Mouse (Mus musculus) stomach, embryonic 15.5 days (tissue): ENCODE results near the gene Cd300lg. TPM values are rescaled to one million over a fixed set of nuclear protein-coding genes. Genes with fewer than 3 reads are reported as not detected.

Experiments
- ATAC-seq: fragments of 200-750 bp; cut with Nextera tagmentation; 2 replicates; pipeline ENCODE4 v1.8.0; 2017; ENCODE audit warnings: low read depth, moderate number of reproducible peaks, moderate TSS enrichment; ENCODE audit not compliant: insufficient read depth, low FRiP score
- H3K27ac ChIP-seq: fragments of 300-500 bp; sonication (generic); 2 replicates; pipeline ENCODE4 v1.5.1; 2015; ENCODE audit warnings: mild to moderate bottlenecking, inconsistent platforms
- H3K27me3 ChIP-seq: fragments of 300-500 bp; sonication (generic); replicated peaks from 2 replicates; pipeline ENCODE4 v1.6.1; 2015; ENCODE audit warnings: inconsistent platforms
- H3K36me3 ChIP-seq: fragments of 300-500 bp; sonication (generic); 2 replicates; pipeline ENCODE4 v1.6.1; 2015; ENCODE audit warnings: inconsistent platforms
- H3K4me1 ChIP-seq: fragments of 300-500 bp; sonication (generic); 2 replicates; pipeline ENCODE4 v1.6.1; 2015; ENCODE audit warnings: inconsistent platforms
- H3K4me2 ChIP-seq: fragments of 300-500 bp; sonication (generic); 2 replicates; pipeline ENCODE4 v1.6.1; 2015; ENCODE audit warnings: mild to moderate bottlenecking, inconsistent platforms
- H3K4me3 ChIP-seq: fragments of 300-500 bp; sonication (generic); replicated peaks from 2 replicates; pipeline ENCODE4 v1.5.1; 2015; ENCODE audit warnings: inconsistent platforms
- H3K9ac ChIP-seq: fragments of 300-500 bp; sonication (generic); 2 replicates; pipeline ENCODE4 v1.6.1; 2015; ENCODE audit warnings: inconsistent platforms
- H3K9me3 ChIP-seq: fragments of 300-500 bp; sonication (generic); 2 replicates; pipeline ENCODE4 v1.6.1; 2016; ENCODE audit warnings: inconsistent platforms
- WGBS: fragments of 180-500 bp; shearing (Covaris S2); methylation state at CpG from one replicate; pipeline ENCODE4 v1.1.7; 2015; 5-methylcytosine and 5-hydroxymethylcytosine counted together
- polyA plus RNA-seq: library from polyadenylated mRNA; unstranded; fragments of >200 nt; fragmentation: Nextera tagmentation; extraction: Ambion mirVana; gene quantifications from 2 replicates; pipeline ENCODE4 v1.2.1, GENCODE M21; 2015

The Cd300lg gene
- polyA plus RNA-seq, 1 experiment from 2014 or later = 2.2 TPM

DNA sequence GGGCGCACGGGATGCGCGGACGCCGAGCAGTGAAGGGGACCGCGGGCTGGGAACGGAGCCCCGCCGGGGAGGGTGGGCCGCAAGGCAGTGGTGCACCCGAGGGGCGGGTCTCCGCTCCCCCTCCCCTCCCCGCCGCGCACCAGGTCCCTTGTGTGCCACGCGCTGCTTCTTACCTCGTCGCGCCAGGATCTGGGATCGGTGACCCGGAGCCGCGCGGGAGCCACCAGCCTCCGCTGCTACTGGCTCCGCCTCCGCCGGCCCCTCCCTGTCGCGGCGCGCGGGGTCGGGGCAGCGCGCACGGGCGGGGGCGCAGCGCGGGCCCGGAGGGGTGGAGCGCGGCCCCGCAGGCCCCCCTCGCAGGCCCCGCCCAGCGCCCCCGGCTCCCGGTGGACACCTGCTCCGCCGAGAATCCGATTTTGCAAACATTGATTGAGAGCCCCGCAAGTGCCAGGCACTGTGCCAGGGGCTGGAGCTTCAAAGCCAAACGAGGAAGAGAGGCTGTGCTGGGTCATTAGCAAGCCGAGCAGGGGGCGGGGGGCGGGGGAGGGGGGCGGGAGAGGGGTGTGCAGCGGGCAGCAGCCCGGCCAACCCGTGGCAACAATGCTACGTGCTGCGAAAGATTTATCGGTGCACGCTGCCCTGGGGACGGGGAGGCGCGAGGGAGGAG lies 14.5 kb upstream of the Cd300lg start:
- Histone ChIP-seq H3K27ac (peak overlapping the region; percentile 81), H3K9me3 (no peaks in the 10 kb centered on the region), H3K4me3 (peak overlapping the region; percentile 68), H3K4me1 (peaks cover 17% of the 10 kb centered on the region), H3K9ac (peak overlapping the region; percentile 54), H3K27me3 (no peaks in the 10 kb centered on the region), H3K4me2 (peak overlapping the region; percentile 93), H3K36me3 (no peaks in the 10 kb centered on the region)
- ATAC-seq = peak; percentile 83
- WGBS = under 1% methylated on average over 58 of the region's 73 CpGs

DNA sequence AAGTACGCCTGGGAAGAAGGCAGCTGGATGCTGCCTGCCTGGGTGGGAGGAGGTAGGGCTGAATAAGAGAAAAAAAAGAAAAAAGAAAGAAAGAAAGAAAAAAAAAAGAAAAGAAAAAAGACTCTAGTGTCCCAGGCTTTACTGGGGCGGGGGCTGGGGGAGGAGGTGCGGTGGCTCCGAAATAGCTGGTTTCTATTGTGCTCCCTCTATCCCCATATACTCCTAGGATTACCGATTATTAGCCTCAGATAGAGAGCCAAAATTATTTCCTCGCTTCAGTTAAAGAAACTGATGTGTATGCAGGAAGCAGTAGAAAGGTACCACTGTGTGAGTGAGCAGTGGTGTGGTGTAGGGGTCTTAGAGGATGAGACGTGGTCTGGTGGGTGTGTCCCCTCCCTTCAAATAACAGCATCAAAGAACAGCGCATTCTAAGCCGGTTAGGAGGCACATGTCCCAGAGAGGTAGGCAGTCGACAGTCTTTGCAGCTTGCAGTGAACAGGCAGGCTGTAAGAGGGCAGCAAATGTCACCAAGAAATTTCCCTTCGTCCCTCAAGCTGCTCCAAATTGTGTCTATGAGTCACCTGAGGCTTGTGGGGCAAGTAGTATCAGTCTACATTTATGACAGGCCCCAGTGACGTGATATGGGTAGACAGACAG lies 13.8 kb upstream of the Cd300lg start:
- 10% methylated on average over 12 of the region's 12 CpGs for WGBS
- Histone ChIP-seq H3K4me2 (peak overlapping the region; percentile 93), H3K4me1 (peaks cover 17% of the 10 kb centered on the region), H3K27ac (peak overlapping the region; percentile 81), H3K4me3 (peak overlapping the region; percentile 68), H3K27me3 (no peaks in the 10 kb centered on the region), H3K36me3 (no peaks in the 10 kb centered on the region), H3K9ac (no peak overlapping the region), H3K9me3 (no peaks in the 10 kb centered on the region)
- ATAC-seq = no peak

DNA sequence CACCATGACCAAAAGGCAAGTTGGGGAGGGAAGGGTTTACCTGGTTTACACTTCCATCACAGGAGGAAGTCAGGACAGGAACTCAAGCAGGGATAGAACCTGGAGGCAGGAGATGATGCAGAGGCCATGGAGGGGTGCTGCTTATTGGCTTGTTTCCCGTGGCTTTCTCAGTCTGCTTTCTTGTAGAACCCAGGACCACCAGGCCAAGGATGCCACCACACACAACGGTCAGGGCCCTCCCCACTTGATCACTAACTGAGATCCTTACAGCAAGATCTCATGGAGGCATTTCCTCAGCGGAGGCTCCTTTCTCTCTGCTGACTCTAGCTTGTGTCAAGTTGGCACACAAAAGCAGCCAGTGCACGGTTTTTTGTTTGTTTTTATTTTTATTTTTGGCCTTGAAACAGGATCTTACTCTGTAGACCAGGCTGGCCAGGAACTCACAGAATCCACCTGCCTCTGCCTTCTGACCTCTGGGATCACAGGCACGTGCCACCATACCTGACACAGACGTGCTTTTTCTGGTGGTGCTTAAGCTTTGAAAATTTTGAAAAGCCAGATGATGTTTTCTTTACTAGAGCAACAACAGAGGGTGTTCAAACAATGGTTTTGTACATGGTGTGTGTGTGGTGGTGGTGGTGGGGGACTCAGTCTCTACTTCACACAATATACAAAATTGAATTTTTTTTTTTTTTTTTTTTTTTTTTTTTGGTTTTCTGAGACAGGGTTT lies 13.1 kb upstream of the Cd300lg start, which contains the start of gene Mpp3:
Gene Mpp3, minus strand, starts transcription at position 375 of the 730 bp plus-strand sequence.
- Histone ChIP-seq H3K4me3 (peak within 1 kb of the TSS; percentile 68), H3K27me3 (no peaks in the 10 kb centered on the region), H3K27ac (peak within 1 kb of the TSS; percentile 81), H3K4me2 (peak within 1 kb of the TSS; percentile 93), H3K9me3 (no peaks in the 10 kb centered on the region), H3K9ac (no peak within 1 kb of the TSS), H3K4me1 (peaks cover 17% of the 10 kb centered on the region), H3K36me3 (no peaks in the 10 kb centered on the region)
- no peak for ATAC-seq
- 71% methylated on average over 6 of the region's 6 CpGs for WGBS

DNA sequence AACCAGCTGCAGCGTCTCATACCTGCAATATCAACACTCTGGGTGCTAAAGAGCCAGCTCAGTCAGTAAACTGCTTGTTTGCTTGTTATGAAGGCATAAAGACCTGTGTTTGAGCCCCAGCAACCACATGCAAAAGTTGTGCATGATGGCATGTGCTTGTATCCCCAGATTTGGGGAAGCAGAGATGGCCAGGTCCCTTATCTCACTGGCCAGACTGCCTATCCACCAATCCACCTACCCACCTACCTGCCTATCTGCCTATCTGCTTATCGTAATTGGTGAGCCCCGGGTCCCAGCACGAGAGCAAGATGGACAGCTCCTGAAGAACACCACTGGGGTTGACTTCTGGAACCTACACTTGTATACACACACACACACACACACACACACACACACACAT lies 12.0 kb upstream of the Cd300lg start:
- Histone ChIP-seq H3K36me3 (no peaks in the 10 kb centered on the region), H3K4me3 (no peak overlapping the region), H3K4me2 (no peak overlapping the region), H3K9me3 (no peaks in the 10 kb centered on the region), H3K27ac (no peak overlapping the region), H3K27me3 (no peaks in the 10 kb centered on the region), H3K4me1 (peaks cover 17% of the 10 kb centered on the region), H3K9ac (no peak overlapping the region)
- no peak for ATAC-seq
- 73% methylated on average over 4 of the region's 4 CpGs for WGBS

DNA sequence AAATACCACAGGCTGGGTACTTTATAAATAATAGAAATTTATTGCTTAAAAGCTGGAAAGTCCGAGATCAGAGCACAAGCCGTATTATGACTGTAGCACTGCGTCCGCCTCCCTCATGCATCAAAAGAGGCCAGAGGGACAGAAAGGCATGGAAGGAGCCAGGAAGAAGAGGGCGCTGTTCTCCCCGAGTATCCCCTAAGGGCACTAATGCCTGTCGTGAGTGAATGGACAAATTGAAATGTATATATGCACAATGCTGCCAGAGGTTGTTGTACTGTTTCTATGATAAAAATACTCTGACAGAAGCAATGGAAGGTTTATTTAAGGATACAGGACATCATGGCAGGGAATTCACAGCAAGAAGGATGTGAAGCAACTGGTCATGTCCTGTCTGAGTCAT lies 11.3 kb upstream of the Cd300lg start:
- no peak for ATAC-seq
- 33% methylated on average over 7 of the region's 7 CpGs for WGBS
- Histone ChIP-seq H3K9me3 (no peaks in the 10 kb centered on the region), H3K4me3 (no peak overlapping the region), H3K4me1 (peaks cover 17% of the 10 kb centered on the region), H3K4me2 (no peak overlapping the region), H3K9ac (no peak overlapping the region), H3K27me3 (no peaks in the 10 kb centered on the region), H3K27ac (no peak overlapping the region), H3K36me3 (no peaks in the 10 kb centered on the region)

DNA sequence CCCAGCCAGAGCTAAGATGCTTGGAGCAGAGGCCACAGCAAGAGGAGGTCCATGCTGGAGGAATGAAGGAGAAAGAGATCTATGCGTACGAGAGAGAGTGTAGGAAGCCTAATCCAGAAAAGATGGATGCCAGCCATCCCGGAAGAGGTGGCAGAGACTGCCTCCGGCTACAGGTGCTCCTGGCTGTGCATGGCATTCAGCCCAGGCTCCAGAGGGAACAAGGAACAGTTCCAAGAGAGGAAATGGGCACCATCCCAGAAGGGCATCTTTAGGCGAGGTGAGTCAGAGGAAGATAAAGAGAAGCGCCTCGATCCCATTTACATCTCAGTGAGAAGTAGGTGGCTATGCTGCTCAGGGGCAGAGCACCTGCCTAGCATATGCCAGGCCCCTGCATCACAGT lies 10.2 kb upstream of the Cd300lg start:
- H3K4me1 ChIP-seq = peaks cover 14% of the 10 kb centered on the region
- H3K9me3 ChIP-seq = no peaks in the 10 kb centered on the region
- no peak for ATAC-seq
- H3K4me3 ChIP-seq = no peak overlapping the region
- no peaks in the 10 kb centered on the region for H3K27me3 ChIP-seq
- 79% methylated on average over 7 of the region's 7 CpGs for WGBS
- H3K27ac ChIP-seq = no peak overlapping the region
- H3K4me2 ChIP-seq = no peak overlapping the region
- H3K36me3 ChIP-seq = no peaks in the 10 kb centered on the region
- no peak overlapping the region for H3K9ac ChIP-seq

DNA sequence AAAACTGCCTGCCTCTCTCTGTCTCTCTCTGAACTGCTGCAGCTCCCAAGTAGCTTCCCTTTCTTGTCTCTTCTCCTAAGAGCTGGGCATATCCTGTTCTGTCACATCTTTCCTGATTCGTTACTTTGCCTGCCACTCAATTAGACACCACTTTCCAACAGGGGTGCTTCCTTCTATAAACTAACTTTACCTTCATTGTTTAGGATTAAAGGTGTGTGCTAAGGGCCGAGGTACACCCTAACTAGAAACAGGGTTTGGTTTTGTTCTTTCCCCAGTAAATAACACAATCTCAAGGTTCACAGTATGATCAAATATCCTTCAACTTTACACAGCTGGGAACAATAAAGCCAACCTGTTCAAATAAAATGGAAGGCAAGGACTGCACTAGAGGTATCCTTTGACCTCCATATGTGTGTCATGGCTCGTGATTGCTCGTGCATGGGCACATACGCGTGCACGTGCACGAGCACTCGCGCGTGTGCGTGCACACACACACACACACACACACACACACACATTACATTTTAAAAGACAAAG lies 8.2 kb upstream of the Cd300lg start:
- H3K9ac ChIP-seq = no peak overlapping the region
- H3K4me3 ChIP-seq = no peak overlapping the region
- H3K27ac ChIP-seq = no peak overlapping the region
- 84% methylated on average over 12 of the region's 12 CpGs for WGBS
- H3K4me2 ChIP-seq = no peak overlapping the region
- H3K36me3 ChIP-seq = no peaks in the 10 kb centered on the region
- no peaks in the 10 kb centered on the region for H3K9me3 ChIP-seq
- no peaks in the 10 kb centered on the region for H3K27me3 ChIP-seq
- ATAC-seq = peak; percentile 58; the same call in 1 of the 2 replicates
- 0 out of 2 replicates have a peak, but pooled peaks cover 3% of the 10 kb centered on the region for H3K4me1 ChIP-seq

DNA sequence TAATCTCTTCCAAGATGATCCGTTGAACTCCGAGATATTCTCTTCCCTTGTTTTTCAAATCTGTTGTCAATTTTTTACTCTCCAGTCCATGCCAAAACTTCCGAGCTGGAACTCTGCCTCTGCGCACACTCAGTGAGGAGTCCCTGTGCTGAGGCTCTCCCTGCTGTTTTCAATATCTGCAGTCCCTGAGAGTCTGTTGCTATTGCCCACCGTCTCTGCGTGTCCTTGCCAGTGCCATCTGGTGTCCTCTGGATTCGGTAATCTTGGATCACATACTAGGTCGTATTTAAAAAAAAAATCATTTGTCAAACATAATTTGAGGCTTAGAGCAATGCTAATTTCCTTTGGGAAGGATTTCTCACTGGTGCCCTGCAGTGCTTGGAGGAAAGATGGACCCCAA lies 6.4 kb upstream of the Cd300lg start:
- Histone ChIP-seq H3K4me3 (no peak overlapping the region), H3K27ac (no peak overlapping the region), H3K36me3 (no peaks in the 10 kb centered on the region), H3K9me3 (no peaks in the 10 kb centered on the region), H3K9ac (no peak overlapping the region), H3K27me3 (no peaks in the 10 kb centered on the region), H3K4me2 (no peak overlapping the region), H3K4me1 (0 out of 2 replicates have a peak, but pooled peaks cover 5% of the 10 kb centered on the region)
- ATAC-seq = no peak
- 75% methylated on average over 8 of the region's 8 CpGs for WGBS

DNA sequence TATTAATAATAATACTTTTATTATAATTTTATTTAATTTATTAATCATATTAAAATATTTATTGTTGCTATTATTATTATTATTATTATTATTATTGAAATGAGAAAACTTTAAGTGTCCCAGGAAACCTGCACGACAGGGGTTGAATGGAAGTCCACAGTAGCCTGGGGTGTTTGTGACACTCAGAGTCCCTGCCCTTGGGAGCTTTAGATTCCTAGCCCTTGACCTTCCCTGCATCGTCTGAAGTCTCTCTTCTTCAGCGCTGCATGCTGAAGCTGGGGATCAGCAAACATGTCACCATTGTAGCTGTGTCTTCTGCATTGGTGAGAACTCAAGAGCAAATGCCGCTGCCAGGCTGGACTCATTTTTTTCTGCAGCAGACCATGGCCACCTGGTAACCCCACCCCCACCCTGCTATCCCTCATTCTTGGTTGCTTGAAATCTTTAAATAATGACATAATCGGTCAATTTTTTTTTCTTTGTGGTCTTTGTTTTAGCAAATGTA lies 5.8 kb upstream of the Cd300lg start:
- Histone ChIP-seq H3K9me3 (no peaks in the 10 kb centered on the region), H3K4me2 (no peak overlapping the region), H3K27ac (no peak overlapping the region), H3K9ac (no peak overlapping the region), H3K27me3 (no peaks in the 10 kb centered on the region), H3K4me1 (0 out of 2 replicates have a peak, but pooled peaks cover 6% of the 10 kb centered on the region), H3K36me3 (no peaks in the 10 kb centered on the region), H3K4me3 (no peak overlapping the region)
- WGBS = 67% methylated on average over 5 of the region's 5 CpGs
- ATAC-seq = no peak

DNA sequence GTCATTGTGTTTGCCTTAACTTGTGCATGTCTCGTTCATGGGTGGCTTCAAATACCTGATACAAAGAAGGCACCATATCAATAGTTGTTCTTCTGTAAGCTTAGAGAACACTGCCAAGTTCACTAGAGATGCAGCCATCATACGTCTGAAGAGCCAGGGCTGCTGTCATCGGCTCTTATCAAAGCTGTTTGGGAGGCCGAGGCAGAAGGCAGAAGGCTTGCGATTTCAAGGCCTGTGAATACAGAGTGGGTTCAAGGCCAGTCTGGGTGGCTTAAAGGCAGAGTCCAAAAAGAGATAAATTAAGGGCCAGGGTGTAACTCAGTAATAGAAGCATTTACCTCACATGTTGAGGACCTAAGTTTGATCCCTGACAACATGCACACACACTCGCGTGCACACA lies 5.0 kb upstream of the Cd300lg start:
- Histone ChIP-seq H3K4me1 (0 out of 2 replicates have a peak, but pooled peaks cover 6% of the 10 kb centered on the region), H3K9me3 (no peaks in the 10 kb centered on the region), H3K4me3 (no peak overlapping the region), H3K27ac (no peak overlapping the region), H3K36me3 (no peaks in the 10 kb centered on the region), H3K9ac (no peak overlapping the region), H3K27me3 (no peaks in the 10 kb centered on the region), H3K4me2 (no peak overlapping the region)
- 77% methylated on average over 7 of the region's 7 CpGs for WGBS
- no peak for ATAC-seq

DNA sequence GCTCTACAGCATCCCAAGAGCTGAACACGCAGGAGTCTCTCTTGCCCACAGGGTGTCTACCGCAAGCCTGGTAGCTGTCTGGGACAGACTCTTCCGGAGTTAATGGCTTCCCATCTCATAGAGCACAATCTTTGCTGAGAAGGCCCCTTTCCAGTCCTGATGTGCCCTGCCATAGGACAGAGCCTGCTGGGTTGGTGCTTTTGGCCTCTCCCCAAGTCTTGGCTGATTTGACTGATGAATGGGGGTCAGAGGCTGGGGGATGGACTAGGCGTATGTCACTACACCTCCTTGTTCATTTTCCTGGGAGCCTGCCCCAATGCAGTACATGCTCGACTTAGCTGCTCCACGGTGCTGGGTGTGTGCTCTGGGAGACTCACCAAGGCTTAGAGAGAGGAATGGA lies 3.5 kb upstream of the Cd300lg start:
- Histone ChIP-seq H3K36me3 (no peaks in the 10 kb centered on the region), H3K4me1 (0 out of 2 replicates have a peak, but pooled peaks cover 6% of the 10 kb centered on the region), H3K27me3 (no peaks in the 10 kb centered on the region), H3K9ac (no peak overlapping the region), H3K27ac (no peak overlapping the region), H3K4me2 (no peak overlapping the region), H3K9me3 (no peaks in the 10 kb centered on the region), H3K4me3 (no peak overlapping the region)
- WGBS = 64% methylated on average over 6 of the region's 6 CpGs
- ATAC-seq = no peak
